Mouse (Mus musculus): ENCODE measurements at regions not wholly inside any gene's neighbourhood (a gene's known extent, or its start where the extent isn't known, plus 50 kb on each side); places are given as distances from the start of the nearest gene placed in this dataset.

DNA sequence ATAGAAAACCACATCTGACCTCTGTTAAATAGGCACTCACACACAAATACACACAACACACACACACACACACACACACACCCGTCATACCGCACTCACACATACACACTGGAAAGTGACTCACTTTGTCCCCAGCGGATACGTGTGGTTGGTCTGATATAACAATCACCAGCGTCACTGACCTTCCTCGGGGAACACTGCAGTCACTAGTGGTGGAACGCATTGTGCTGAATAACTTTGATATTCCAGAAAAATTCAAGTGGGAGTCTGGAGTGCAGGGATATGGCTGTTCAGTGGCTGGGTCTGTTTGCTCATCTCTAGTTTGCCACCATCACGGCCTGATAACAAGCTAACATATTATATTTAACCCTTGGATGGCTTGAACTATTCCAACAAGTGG is 249.7 kb upstream of the Gpc5 start:
- no peak for TF ChIP-seq CTCF (IDR thresholded peaks at IDR 0.05)
- no peak for TF ChIP-seq EP300 (IDR thresholded peaks at IDR 0.05; ENCODE audit: insufficient read depth, low read depth, low read length)

All from heart, adult 2 months (tissue).